In genomic region chr13:102570286-102570685, GRCm38 (mm10) we compare ENCODE assay signal across 16 mouse cellular contexts.
"Had no signal": no experiment of that assay in that cellular context is flagged by ENCODE, and none has a peak within 500 bp of the region (broad histone marks: within the 10 kb centered on the region; RNA-seq: fewer than 3 reads in every experiment).

No protein-coding gene starts in this region.

- H3K36me3 ChIP-seq: liver, embryonic 15.5 days; lung, embryonic 15.5 days; midbrain, embryonic 10.5 days; midbrain, embryonic 12.5 days; neural tube, embryonic 12.5 days; stomach, embryonic 15.5 days had no signal

- H3K27me3 ChIP-seq: liver, embryonic 15.5 days; lung, embryonic 15.5 days; midbrain, embryonic 12.5 days; neural tube, embryonic 12.5 days; stomach, embryonic 15.5 days had no signal

- H3K4me3 ChIP-seq: liver, embryonic 15.5 days; lung, embryonic 15.5 days; midbrain, embryonic 10.5 days; midbrain, embryonic 12.5 days; neural tube, embryonic 12.5 days; stomach, embryonic 15.5 days had no signal

- H3K9ac ChIP-seq: liver, embryonic 15.5 days; lung, embryonic 15.5 days; midbrain, embryonic 12.5 days; neural tube, embryonic 12.5 days; stomach, embryonic 15.5 days had no signal

- DNase-seq: lung, adult 2 months; lung, postnatal 10 days; lung, postnatal 4 days; midbrain, embryonic 14.5 days; right cerebral cortex, postnatal 14 days; thymus, adult 2 months; thymus, postnatal 25 days; thymus, postnatal 4 days had no signal

- ATAC-seq: midbrain, embryonic 16.5 days had no signal

- H3K4me1 ChIP-seq: liver, embryonic 15.5 days; lung, embryonic 15.5 days; neural tube, embryonic 12.5 days; stomach, embryonic 15.5 days had no signal

- H3K27ac ChIP-seq: liver, embryonic 15.5 days; lung, embryonic 15.5 days; midbrain, embryonic 10.5 days; midbrain, embryonic 12.5 days; neural tube, embryonic 12.5 days; stomach, embryonic 15.5 days; stomach, postnatal 0 days had no signal

- H3K4me2 ChIP-seq: liver, embryonic 15.5 days; lung, embryonic 15.5 days; midbrain, embryonic 12.5 days; neural tube, embryonic 12.5 days; stomach, embryonic 15.5 days had no signal

- H3K9me3 ChIP-seq: liver, embryonic 15.5 days; lung, embryonic 15.5 days; midbrain, embryonic 10.5 days; midbrain, embryonic 12.5 days; neural tube, embryonic 12.5 days; stomach, embryonic 15.5 days had no signal
